Mouse (Mus musculus) cortical plate, adult 2 months (tissue): Measurements from ENCODE around the gene Atp6v1b1. TPM values are rescaled to one million over a fixed set of nuclear protein-coding genes. Genes with fewer than 3 reads are reported as not detected.

Experiments used
- H3K27ac ChIP-seq: fragments of 200-500 bp; 2 replicates; pipeline ENCODE4 v1.5.1; 2012; ENCODE audit warnings: low read length, control low read depth, inconsistent platforms; ENCODE audit not compliant: insufficient read depth
- H3K4me1 ChIP-seq: fragments of 200-500 bp; 2 replicates; pipeline ENCODE4 v1.6.1; 2011; ENCODE audit warnings: low read length; ENCODE audit not compliant: control insufficient read depth, insufficient read depth
- H3K4me3 ChIP-seq: fragments of 200-500 bp; 2 replicates; pipeline ENCODE4 v1.5.1; 2011; ENCODE audit warnings: mild to moderate bottlenecking, low read length, control low read depth; ENCODE audit not compliant: insufficient read depth
- CTCF ChIP-seq: fragments of 200-500 bp; IDR thresholded peaks from 2 replicates; pipeline ENCODE4 v1.5.1; 2011; ENCODE audit warnings: mild to moderate bottlenecking, control low read depth, low read length; ENCODE audit not compliant: insufficient read depth; ENCODE audit errors: extremely low read depth
- POLR2A ChIP-seq: fragments of 200-500 bp; IDR thresholded peaks from 2 replicates; pipeline ENCODE4 v1.6.1; 2011; ENCODE audit warnings: mild to moderate bottlenecking, low read length, control low read depth; ENCODE audit not compliant: insufficient read depth; ENCODE audit errors: extremely low read depth
- polyA plus RNA-seq: library from polyadenylated mRNA; depleted of rRNA; stranded (reverse); fragments of >200 nt; gene quantifications from 2 replicates; pipeline ENCODE4 v1.2.3, GENCODE M21; 2012; rRNA removed

Atp6v1b1 gene
- polyA plus RNA-seq, result not detected in 2 replicates

DNA sequence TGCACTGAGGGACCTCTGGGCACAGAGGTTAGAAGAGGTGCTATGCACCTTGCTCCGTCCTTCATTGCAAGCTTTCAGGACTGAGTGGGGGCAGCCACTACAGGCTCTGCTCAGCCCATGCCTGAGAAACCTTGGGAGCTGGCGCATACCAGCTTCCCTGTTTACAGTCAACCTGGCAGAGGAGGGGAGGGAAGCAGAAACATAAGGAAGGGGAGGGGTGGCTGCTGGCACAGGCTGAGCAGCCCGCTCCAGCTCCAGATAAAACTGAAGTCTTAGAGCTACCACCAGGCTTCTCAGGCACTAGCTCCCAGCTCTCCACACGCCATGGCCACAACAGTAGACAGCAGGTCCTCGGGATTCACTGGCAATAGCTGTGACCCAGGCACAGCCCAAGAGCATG lies at the start of gene Atp6v1b1:
TSS of gene Atp6v1b1 (plus strand) at position 230 of the 400 bp plus-strand sequence.
- Histone ChIP-seq H3K27ac (no peak within 1 kb of the TSS), H3K4me1 (no peaks in the 10 kb centered on the region), H3K4me3 (no peak within 1 kb of the TSS)
- TF ChIP-seq CTCF, result no peak

DNA sequence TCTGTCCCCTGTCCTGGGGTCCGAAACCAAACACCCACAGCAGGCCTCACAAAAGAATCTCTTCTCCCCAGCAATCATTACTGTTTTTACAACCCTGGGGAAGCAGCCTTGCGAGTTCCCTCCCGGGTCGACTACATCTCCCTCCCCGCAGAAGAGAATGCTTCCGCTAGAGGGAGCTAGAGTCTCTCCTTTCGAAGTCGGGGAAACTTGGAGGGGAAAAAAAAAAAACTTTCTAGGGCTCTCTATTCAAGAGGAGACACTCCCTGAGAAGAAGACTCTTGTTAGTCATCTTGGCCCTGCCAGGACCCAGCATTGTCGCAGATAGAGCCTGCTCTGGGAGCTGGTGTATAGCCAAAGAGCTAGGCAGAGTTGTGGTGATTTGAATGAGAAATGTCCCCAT lies 49.0 kb upstream of the Atp6v1b1 start:
- H3K4me3 ChIP-seq, result no peak overlapping the region
- no peak overlapping the region for H3K27ac ChIP-seq
- TF ChIP-seq CTCF (peak; percentile 58), POLR2A (no peak)
- no peaks in the 10 kb centered on the region for H3K4me1 ChIP-seq

DNA sequence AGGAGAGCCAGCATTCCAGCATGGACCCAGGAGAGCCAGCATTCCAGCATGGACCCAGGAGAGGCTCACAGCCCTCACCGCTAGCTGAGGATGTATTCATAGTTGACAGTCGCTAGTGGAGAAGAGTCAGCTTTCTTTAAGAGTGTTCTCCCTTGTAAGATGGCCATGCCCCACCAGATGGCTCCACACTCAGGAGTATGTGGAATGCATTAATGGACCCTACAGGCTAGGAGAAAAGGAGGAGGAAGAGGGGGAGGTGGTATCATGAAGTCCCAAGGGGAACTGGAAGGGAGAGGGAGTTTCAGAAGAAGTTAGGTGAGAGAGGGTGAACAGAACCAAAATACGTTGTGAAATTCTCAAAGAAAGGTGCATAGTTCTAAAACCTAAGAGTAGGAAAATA lies 47.1 kb upstream of the Atp6v1b1 start:
- no peak for TF ChIP-seq CTCF
- no peak for TF ChIP-seq POLR2A
- Histone ChIP-seq H3K4me3 (no peak overlapping the region), H3K4me1 (no peaks in the 10 kb centered on the region), H3K27ac (no peak overlapping the region)

DNA sequence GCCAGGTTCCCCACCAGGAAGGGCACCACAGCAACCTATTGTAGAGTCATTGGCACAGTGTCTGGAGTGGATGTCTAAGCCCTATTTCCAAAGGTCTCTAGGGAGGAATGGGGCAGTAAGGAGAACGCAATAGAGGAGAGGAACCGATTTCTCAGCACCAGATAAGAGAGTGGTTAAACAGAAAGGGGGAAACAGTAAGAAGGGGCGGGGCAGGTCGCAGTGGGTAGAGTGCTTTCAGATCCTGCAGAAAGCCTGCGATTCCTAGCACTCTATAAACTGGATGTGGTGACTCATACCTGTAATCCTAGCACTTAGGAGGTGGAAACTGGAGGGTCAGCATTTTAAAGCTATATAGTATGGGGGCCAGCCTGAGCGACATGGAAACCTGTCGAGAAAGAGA lies 46.1 kb upstream of the Atp6v1b1 start:
- Histone ChIP-seq H3K4me1 (no peaks in the 10 kb centered on the region), H3K27ac (no peak overlapping the region), H3K4me3 (no peak overlapping the region)
- TF ChIP-seq CTCF, result no peak
- no peak for TF ChIP-seq POLR2A

DNA sequence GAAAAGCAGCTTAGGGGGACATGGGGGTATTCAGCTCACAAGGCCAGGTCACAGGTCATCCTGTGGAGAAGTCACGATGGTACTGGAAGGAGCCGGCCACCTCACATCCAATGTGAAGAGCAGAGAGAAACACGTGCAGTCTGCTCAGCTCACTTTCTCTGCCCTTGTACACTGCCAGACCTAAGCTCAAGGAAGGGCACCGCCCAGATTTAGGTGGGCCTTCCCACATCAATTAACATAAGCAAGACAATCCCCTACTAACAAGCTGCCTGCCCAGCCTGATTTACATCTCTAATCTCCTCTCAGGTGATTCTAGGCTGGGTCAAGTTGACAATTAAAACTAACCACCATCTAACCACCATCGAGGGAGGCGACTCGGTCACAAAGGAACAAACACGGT lies 44.9 kb upstream of the Atp6v1b1 start:
- Histone ChIP-seq H3K27ac (no peak overlapping the region), H3K4me3 (no peak overlapping the region), H3K4me1 (no peaks in the 10 kb centered on the region)
- no peak for TF ChIP-seq CTCF
- TF ChIP-seq POLR2A, result no peak

DNA sequence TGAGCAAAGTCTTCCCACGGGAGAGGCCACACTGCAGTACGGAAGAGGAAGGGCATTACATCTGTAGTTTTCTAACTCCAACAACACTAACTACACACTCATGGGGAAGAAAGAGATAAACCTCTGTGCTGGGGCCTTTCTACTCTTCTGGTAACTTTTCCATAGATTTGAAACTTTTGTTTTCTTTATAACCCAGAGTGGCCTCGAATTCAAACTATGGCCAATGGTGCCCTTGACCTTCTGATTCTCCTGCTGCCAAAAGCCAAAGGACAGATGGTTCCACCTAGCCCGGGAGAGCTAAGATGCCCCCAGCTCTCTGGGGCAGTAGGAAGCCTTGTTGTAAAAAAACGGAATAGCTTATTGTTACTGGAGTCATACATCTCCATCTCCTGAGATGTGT lies 42.8 kb upstream of the Atp6v1b1 start:
- no peak overlapping the region for H3K4me3 ChIP-seq
- TF ChIP-seq CTCF (no peak), POLR2A (no peak)
- H3K4me1 ChIP-seq, result no peaks in the 10 kb centered on the region
- H3K27ac ChIP-seq, result no peak overlapping the region

DNA sequence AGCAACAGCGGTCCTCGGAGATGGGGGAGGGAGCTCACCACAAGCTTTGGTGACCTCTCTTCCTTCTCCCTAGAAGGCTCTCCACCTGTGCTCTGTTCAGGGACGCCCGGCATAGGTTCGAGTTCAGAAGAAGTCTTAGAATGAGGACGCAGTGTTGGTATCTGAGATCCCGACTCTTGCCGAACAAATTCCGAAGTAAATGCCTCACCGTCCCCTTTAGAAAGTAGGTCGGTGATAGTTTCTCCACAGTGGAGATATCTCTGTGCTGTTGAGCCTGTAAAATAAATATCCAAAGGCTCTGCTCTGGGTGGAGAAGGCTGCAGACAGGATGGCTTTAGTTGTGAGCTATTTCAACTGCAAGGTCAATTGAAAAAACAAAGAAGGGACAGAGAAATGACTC lies 41.8 kb upstream of the Atp6v1b1 start:
- TF ChIP-seq POLR2A (no peak), CTCF (no peak)
- H3K27ac ChIP-seq, result no peak overlapping the region
- no peaks in the 10 kb centered on the region for H3K4me1 ChIP-seq
- H3K4me3 ChIP-seq, result no peak overlapping the region

DNA sequence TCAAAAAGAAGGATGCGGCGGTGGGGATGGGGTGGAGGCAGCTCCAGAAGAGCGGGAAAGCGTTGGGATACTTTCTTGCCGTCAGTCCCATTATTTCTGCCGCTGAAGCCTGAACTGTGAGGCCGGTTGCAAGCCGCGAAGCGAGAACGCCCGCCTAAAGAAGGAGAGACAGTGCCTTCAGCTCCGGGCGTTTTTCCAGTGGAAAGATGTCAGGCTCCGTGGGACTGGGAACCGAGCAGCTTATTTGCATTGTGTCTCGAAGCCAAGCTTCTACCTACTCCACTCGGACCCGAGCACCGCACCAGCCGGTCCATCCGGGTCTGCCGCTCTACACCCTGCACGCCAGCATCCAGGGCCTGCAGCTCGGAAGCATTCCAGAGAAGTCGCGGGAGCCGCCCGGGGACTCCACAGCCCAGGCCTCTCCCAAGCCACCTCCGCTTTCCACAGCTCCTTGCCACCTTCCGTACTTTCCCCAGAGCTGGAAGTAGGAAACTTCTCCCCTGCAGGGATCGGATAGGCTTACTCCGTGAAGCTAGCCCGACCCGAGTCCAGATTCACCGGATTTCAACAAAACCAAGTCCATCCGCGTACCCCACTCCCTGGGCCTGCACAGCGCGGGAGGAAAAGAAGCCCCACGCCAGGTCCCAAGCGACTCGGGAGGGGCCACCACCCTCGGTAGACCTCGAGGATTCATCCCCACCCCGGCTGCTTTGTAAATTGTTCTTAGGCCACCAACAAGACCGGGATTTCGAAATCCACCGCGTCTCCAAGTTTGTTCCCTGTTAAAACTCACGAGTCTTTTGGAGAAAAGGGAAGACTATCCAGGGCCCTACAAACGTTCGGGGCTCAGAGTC lies 40.4 kb upstream of the Atp6v1b1 start:
- no peak overlapping the region for H3K27ac ChIP-seq
- no peak overlapping the region for H3K4me3 ChIP-seq
- H3K4me1 ChIP-seq, result no peaks in the 10 kb centered on the region
- TF ChIP-seq POLR2A (no peak), CTCF (no peak)

DNA sequence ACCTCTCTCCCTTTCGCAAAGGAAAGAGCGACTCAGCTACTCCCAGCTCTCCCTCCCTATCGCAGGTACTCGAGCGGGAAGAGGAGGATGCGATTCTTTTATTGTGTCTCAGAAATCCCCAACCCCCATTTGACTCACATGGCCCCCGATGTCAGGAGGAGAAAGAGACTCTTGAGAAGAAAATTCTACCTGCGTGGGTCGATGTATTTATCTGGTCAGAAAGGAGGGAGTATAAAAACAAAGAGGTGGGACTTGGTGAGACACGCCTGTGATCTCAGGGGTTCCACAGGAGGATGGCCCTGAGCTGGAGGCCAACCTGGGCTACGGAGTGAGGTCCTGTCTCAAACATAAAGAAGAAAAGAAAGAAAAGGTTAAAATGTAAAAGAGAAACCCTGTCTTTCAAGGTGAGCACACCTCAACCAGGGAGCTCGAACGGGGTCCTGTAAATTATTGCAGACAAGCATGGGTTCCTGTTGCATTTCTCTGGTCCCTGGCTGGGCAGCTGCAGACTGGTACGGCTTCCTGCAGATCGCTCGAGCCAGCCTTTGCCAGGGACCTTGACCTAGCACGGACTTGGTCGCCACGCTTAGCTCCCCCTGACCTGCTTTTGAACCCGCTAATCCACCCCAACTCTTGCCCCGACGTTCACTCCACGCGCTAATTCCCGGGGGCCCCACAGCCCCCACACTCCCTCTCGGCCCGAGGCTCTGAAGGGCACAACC lies 39.6 kb upstream of the Atp6v1b1 start:
- Histone ChIP-seq H3K4me3 (no peak overlapping the region), H3K27ac (no peak overlapping the region), H3K4me1 (no peaks in the 10 kb centered on the region)
- no peak for TF ChIP-seq CTCF
- no peak for TF ChIP-seq POLR2A

DNA sequence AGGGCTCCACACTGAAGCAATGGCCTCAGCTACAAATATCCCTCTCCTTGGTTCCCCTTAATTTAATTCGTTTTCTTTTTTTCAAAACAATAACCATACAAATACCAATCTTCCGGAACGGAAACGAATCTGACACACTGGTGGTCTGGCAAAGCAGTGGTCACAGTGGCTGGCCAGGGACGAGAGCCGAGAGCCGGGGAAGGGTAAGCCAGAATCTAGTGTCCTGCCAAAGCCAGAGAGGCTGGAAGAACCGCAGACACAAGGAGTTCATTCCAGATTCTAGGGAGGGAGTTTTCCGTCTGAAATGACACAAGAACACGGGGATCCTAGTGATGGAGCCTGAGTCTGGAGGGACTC lies 39.1 kb upstream of the Atp6v1b1 start:
- H3K4me1 ChIP-seq, result no peaks in the 10 kb centered on the region
- no peak for TF ChIP-seq CTCF
- no peak for TF ChIP-seq POLR2A
- H3K4me3 ChIP-seq, result no peak overlapping the region
- no peak overlapping the region for H3K27ac ChIP-seq
